Mouse (Mus musculus) forebrain, postnatal 0 days (tissue): ENCODE data around the gene Kif3c. TPM values are rescaled to one million over a fixed set of nuclear protein-coding genes. Genes with fewer than 3 reads are reported as not detected.
A peak's percentile ranks its signal among the peaks of the same experiment; 100 is the strongest.

Experiments
- ATAC-seq: fragments of 200-750 bp; cut with Nextera tagmentation; 2 replicates; pipeline ENCODE4 v1.8.0; 2017; ENCODE audit warnings: mild to moderate bottlenecking, moderate library complexity
- DNase-seq: peaks from one replicate; pipeline ENCODE4 v3.0.0-alpha.2; 2015
- H3K27ac ChIP-seq: fragments of 300-500 bp; sonication (generic); 2 replicates; pipeline ENCODE4 v1.5.1; 2014; ENCODE audit warnings: low read depth, mild to moderate bottlenecking, antibody characterized with exemption, low read length, moderate library complexity, mixed read lengths
- H3K27me3 ChIP-seq: fragments of 300-500 bp; sonication (generic); 2 replicates; pipeline ENCODE4 v1.6.1; 2014; ENCODE audit warnings: mild to moderate bottlenecking, low read length, mixed read lengths; ENCODE audit not compliant: insufficient read depth
- H3K36me3 ChIP-seq: fragments of 300-500 bp; sonication (generic); 2 replicates; pipeline ENCODE4 v1.6.1; 2014; ENCODE audit warnings: mild to moderate bottlenecking, moderate library complexity; ENCODE audit not compliant: insufficient read depth
- H3K4me1 ChIP-seq: fragments of 300-500 bp; sonication (generic); 2 replicates; pipeline ENCODE4 v1.6.1; 2014; ENCODE audit warnings: antibody characterized with exemption; ENCODE audit not compliant: insufficient read depth
- H3K4me2 ChIP-seq: fragments of 300-500 bp; sonication (generic); 2 replicates; pipeline ENCODE4 v1.6.1; 2014; ENCODE audit warnings: low read depth, mild to moderate bottlenecking, moderate library complexity
- H3K4me3 ChIP-seq: fragments of 300-500 bp; sonication (generic); 2 replicates; pipeline ENCODE4 v1.5.1; 2014; ENCODE audit warnings: low read depth, low read length, mixed read lengths
- H3K9ac ChIP-seq: fragments of 300-500 bp; sonication (generic); 2 replicates; pipeline ENCODE4 v1.6.1; 2014; ENCODE audit warnings: mild to moderate bottlenecking
- H3K9me3 ChIP-seq: fragments of 300-500 bp; sonication (generic); 2 replicates; pipeline ENCODE4 v1.6.1; 2016; ENCODE audit warnings: low read length
- CTCF ChIP-seq: sonication (generic); IDR thresholded peaks from 2 replicates; pipeline ENCODE4 v1.5.1; 2016; ENCODE audit warnings: antibody characterized with exemption, control low read depth, low read depth
- WGBS: fragments of 180-500 bp; shearing (Covaris S2); extraction: QIAGEN DNeasy Blood & Tissue Kit; methylation state at CpG from one replicate; pipeline ENCODE4 v1.1.7; 2014; 5-methylcytosine and 5-hydroxymethylcytosine counted together
- polyA plus RNA-seq: library from polyadenylated mRNA; unstranded; fragments of >200 nt; fragmentation: Nextera tagmentation; extraction: Ambion mirVana; gene quantifications from 2 replicates; pipeline ENCODE4 v1.2.1, GENCODE M21; 2015
- total RNA-seq: library from RNA; depleted of rRNA; stranded (reverse); fragments of >200 nt; gene quantifications from 2 replicates; pipeline ENCODE4 v1.2.3, GENCODE M21; 2014

The Kif3c gene
- total and polyA plus RNA-seq, 2 experiments from 2014 or later = 84.5 to 160 TPM

- no peaks in the 10 kb centered on the region for H3K4me1 ChIP-seq
- WGBS = 89% methylated on average over 1 of the region's 1 CpGs
These were observed 57.9 kb downstream of the Kif3c start for GRCm38 (mm10) chr12:3422786-3423185.

GRCm38 (mm10) chr12:3424179-3424578 is 59.2 kb downstream of the Kif3c start:
- H3K4me1 ChIP-seq = peaks cover 4% of the 10 kb centered on the region; the same call in 1 of the 2 replicates
- no peak for DNase-seq
- no peak overlapping the region for H3K9ac ChIP-seq
- no peaks in the 10 kb centered on the region for H3K9me3 ChIP-seq
- no peak for TF ChIP-seq CTCF
- H3K27ac ChIP-seq = no peak overlapping the region
- ATAC-seq = no peak
- H3K27me3 ChIP-seq = no peaks in the 10 kb centered on the region
- no peak overlapping the region for H3K4me3 ChIP-seq
- no peaks in the 10 kb centered on the region for H3K36me3 ChIP-seq
- 90% methylated on average over 2 of the region's 2 CpGs for WGBS
- H3K4me2 ChIP-seq = no peak overlapping the region

More at GRCm38 (mm10) chr12:3422786-3423185, 57.9 kb downstream of the Kif3c start:
- H3K27ac ChIP-seq = no peak overlapping the region
- DNase-seq (no peak), ATAC-seq (no peak)
- TF ChIP-seq CTCF = no peak
- H3K4me2 ChIP-seq = no peak overlapping the region
- H3K36me3 ChIP-seq = no peaks in the 10 kb centered on the region
- no peaks in the 10 kb centered on the region for H3K27me3 ChIP-seq
- no peak overlapping the region for H3K4me3 ChIP-seq
- H3K9me3 ChIP-seq = no peaks in the 10 kb centered on the region
- H3K9ac ChIP-seq = no peak overlapping the region

GRCm38 (mm10) chr12:3425375-3426341 is 60.7 kb downstream of the Kif3c start:
- 45% methylated on average over 15 of the region's 15 CpGs for WGBS
- peak overlapping the region; percentile 97 for H3K9ac ChIP-seq
- DNase-seq (peak; percentile 73), ATAC-seq (peak; percentile 60)
- peak overlapping the region; percentile 68 for H3K4me2 ChIP-seq
- H3K9me3 ChIP-seq = no peaks in the 10 kb centered on the region
- H3K36me3 ChIP-seq = no peaks in the 10 kb centered on the region
- no peaks in the 10 kb centered on the region for H3K27me3 ChIP-seq
- peaks cover 4% of the 10 kb centered on the region; the same call in 1 of the 2 replicates for H3K4me1 ChIP-seq
- peak overlapping the region; percentile 98 for H3K27ac ChIP-seq
- TF ChIP-seq CTCF = peak; percentile 66
- H3K4me3 ChIP-seq = peak overlapping the region; percentile 96

- DNase-seq (peak; percentile 99), ATAC-seq (peak; percentile 95)
- no peak for TF ChIP-seq CTCF
- peak within 1 kb of the TSS; percentile 96 for H3K4me3 ChIP-seq
- WGBS = under 1% methylated on average over 53 of the region's 53 CpGs
- peak within 1 kb of the TSS; percentile 97 for H3K9ac ChIP-seq
- no peaks in the 10 kb centered on the region for H3K36me3 ChIP-seq
- peaks cover 4% of the 10 kb centered on the region; the same call in 1 of the 2 replicates for H3K4me1 ChIP-seq
- no peaks in the 10 kb centered on the region for H3K27me3 ChIP-seq
- H3K9me3 ChIP-seq = no peaks in the 10 kb centered on the region
- H3K27ac ChIP-seq = peak within 1 kb of the TSS; percentile 98
- peak within 1 kb of the TSS; percentile 68 for H3K4me2 ChIP-seq
These were observed 61.6 kb downstream of the Kif3c start, which contains the start of gene Asxl2 for GRCm38 (mm10) chr12:3426530-3427034. Gene Asxl2, plus strand, starts transcription at chr12:3426857.

- no peaks in the 10 kb centered on the region for H3K27me3 ChIP-seq
- ATAC-seq (peak; percentile 44), DNase-seq (peak; percentile 80)
- peak overlapping the region; percentile 98 for H3K27ac ChIP-seq
- H3K4me1 ChIP-seq = peaks cover 4% of the 10 kb centered on the region; the same call in 1 of the 2 replicates
- H3K4me3 ChIP-seq = peak overlapping the region; percentile 96
- H3K4me2 ChIP-seq = peak overlapping the region; percentile 68
- no peaks in the 10 kb centered on the region for H3K36me3 ChIP-seq
- 5% methylated on average over 63 of the region's 65 CpGs for WGBS
- no peak for TF ChIP-seq CTCF
- peak overlapping the region; percentile 97 for H3K9ac ChIP-seq
- H3K9me3 ChIP-seq = no peaks in the 10 kb centered on the region
These were observed 62.3 kb downstream of the Kif3c start for GRCm38 (mm10) chr12:3427067-3427889.
